Mouse (Mus musculus) macrophage (primary cell): ENCODE data around the gene Cdx2. TPM values are rescaled to one million over a fixed set of nuclear protein-coding genes. Genes with fewer than 3 reads are reported as not detected.

ENCODE experiments used
- H3K27ac ChIP-seq: fragments of 350-480 bp; formaldehyde crosslinking; 2 replicates; pipeline ENCODE4 v1.9.0; 2021
- H3K36me3 ChIP-seq: fragments of 350-480 bp; formaldehyde crosslinking; 2 replicates; pipeline ENCODE4 v1.9.0; 2021; ENCODE audit errors: inconsistent target
- H3K4me3 ChIP-seq: fragments of 350-480 bp; formaldehyde crosslinking; 2 replicates; pipeline ENCODE4 v1.9.0; 2021; ENCODE audit errors: inconsistent target
- H3K79me2 ChIP-seq: fragments of 350-480 bp; formaldehyde crosslinking; 2 replicates; pipeline ENCODE4 v1.9.0; 2021; ENCODE audit errors: inconsistent target
- WGBS: methylation state at CpG from one replicate; pipeline ENCODE4 v1.1.7; 2026; ENCODE audit warnings: inconsistent platforms; ENCODE audit not compliant: missing documents; 5-methylcytosine and 5-hydroxymethylcytosine counted together
- polyA plus RNA-seq: library from polyadenylated mRNA; stranded (reverse); fragments of 250-400 nt; gene quantifications from 3 replicates; pipeline ENCODE4 v1.2.4, GENCODE M21; 2018; ENCODE audit warnings: inconsistent platforms

Cdx2 gene
- polyA plus RNA-seq, 1 experiment from 2014 or later, result not detected

DNA sequence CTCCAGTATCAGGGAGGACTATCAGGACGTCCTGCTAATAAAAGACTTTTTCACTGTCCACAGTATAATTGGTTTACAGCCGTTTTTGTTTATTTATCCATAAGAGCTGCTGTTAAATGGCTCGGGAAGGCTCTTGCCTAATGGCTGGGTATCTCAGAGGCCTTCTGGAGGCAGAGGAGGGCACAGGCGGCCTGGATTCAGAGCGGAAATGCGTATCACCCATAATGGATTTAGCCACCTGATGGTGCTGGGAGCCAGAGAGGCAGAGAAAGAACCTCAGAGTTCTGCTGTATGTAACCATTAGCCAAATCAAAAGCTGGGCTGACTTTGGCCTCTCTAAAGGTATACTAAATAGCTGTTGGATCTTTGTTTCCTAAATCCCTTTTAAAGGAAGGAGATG is 39.6 kb downstream of the Cdx2 start:
- Histone ChIP-seq H3K36me3 (no peaks in the 10 kb centered on the region), H3K27ac (no peak overlapping the region), H3K4me3 (no peak overlapping the region), H3K79me2 (no peaks in the 10 kb centered on the region)
- WGBS, result 19% methylated on average over 6 of the region's 6 CpGs

GRCm38 (mm10) chr5:147263945-147264344 is 43.1 kb downstream of the Cdx2 start:
- Histone ChIP-seq H3K27ac (no peak overlapping the region), H3K4me3 (no peak overlapping the region), H3K79me2 (no peaks in the 10 kb centered on the region), H3K36me3 (no peaks in the 10 kb centered on the region)
- WGBS, result 78% methylated on average over 4 of the region's 4 CpGs

- Histone ChIP-seq H3K27ac (no peak overlapping the region), H3K36me3 (no peaks in the 10 kb centered on the region), H3K4me3 (no peak overlapping the region), H3K79me2 (no peaks in the 10 kb centered on the region)
- 76% methylated on average over 11 of the region's 11 CpGs for WGBS
These were observed 45.0 kb downstream of the Cdx2 start for GRCm38 (mm10) chr5:147261899-147262541.

GRCm38 (mm10) chr5:147260778-147261177 is 46.3 kb downstream of the Cdx2 start:
- WGBS, result 95% methylated on average over 4 of the region's 4 CpGs
- Histone ChIP-seq H3K27ac (no peak overlapping the region), H3K79me2 (no peaks in the 10 kb centered on the region), H3K4me3 (no peak overlapping the region), H3K36me3 (no peaks in the 10 kb centered on the region)

DNA sequence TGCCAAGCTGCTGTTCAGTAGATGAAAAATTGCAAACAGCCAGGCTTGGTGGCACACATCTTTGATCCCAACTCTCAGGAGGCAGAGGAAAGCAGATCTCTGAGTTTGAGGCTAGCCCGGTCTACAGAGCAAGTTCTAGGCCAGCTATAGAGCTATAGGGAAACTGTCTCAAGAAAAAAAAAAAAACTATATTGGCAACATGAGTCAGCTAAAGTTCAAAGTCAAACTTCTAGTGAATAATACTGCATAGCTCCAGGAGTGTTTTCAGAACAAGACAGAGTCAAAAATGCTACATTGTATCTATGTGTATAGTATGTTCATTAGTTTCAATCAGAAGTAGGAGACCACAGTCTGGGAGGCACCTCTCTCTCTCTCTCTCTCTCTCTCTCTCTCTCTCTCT is 46.9 kb downstream of the Cdx2 start:
- no peak overlapping the region for H3K27ac ChIP-seq
- H3K4me3 ChIP-seq, result no peak overlapping the region
- no peaks in the 10 kb centered on the region for H3K79me2 ChIP-seq

More for the DNA sequence above, 46.9 kb downstream of the Cdx2 start:
- no peaks in the 10 kb centered on the region for H3K36me3 ChIP-seq
- 91% methylated on average over 1 of the region's 1 CpGs for whole genome bisulfite sequencing

Other genes starting within 250 kb of the Cdx2 start
- 7.4 to 9.6 TPM (median 8.7 TPM) in 3 replicates for gene Lnx2, start 230.7 kb downstream of the Cdx2 start, polyA plus RNA-seq
- 71.8 to 132 TPM (median 100 TPM) in 3 replicates for gene Polr1d, start 230.2 kb downstream of the Cdx2 start, polyA plus RNA-seq
- gene Gsx1, start 118.6 kb downstream of the Cdx2 start, polyA plus RNA-seq, result not detected in 3 replicates
- gene Pdx1, start 37.3 kb downstream of the Cdx2 start, polyA plus RNA-seq, result not detected in 3 replicates
- not detected in 3 replicates for gene Urad, start 15.2 kb upstream of the Cdx2 start, polyA plus RNA-seq
- 0.11 to 0.75 TPM (median 0.19 TPM) in 3 replicates for gene Flt3, start 93.2 kb upstream of the Cdx2 start, polyA plus RNA-seq
- 25.2 to 36.1 TPM (median 33.8 TPM) in 3 replicates for gene Pan3, start 122.9 kb upstream of the Cdx2 start, polyA plus RNA-seq